Mouse (Mus musculus): ENCODE measurements around the gene Aldh8a1. TPM values are rescaled to one million over a fixed set of nuclear protein-coding genes. Genes with fewer than 3 reads are reported as not detected.

The Aldh8a1 gene
- polyA plus RNA-seq, 1 experiment from 2014 or later = 111 TPM

DNA sequence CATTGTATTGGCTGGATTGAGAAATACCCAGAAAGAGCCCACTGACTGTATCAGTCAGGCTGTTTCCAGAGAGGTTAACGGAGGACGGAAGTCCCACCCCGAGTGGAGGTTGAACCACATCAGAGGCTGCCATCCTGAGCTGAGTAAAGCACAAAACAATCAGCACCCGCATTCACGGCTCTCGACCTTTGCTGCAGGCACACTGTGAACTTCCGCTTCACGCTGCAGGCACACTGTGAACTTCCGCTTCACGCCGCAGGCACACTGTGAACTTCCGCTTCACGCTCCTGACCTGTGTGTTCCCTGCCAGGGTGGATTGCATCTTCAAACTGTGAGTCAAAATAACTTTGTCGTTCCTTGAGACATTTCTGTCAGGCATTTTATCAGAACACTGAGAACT is 42.1 kb downstream of the Aldh8a1 start:
- H3K36me3 ChIP-seq (replicated peaks; ENCODE audit: insufficient read depth, low read length) = no peaks in the 10 kb centered on the region
- no peak overlapping the region for H3K9ac ChIP-seq (replicated peaks)
- H3K4me3 ChIP-seq (ENCODE audit: low read depth, low read length) = no peak overlapping the region
- H3K9me3 ChIP-seq (ENCODE audit: low read length) = no peaks in the 10 kb centered on the region
- peak; percentile 56 for ATAC-seq
- no peak for TF ChIP-seq CTCF (IDR thresholded peaks at IDR 0.05; ENCODE audit: low read depth)
- TF ChIP-seq EP300 (IDR thresholded peaks at IDR 0.05; ENCODE audit: low read depth) = peak; percentile 82; the same call in 1 of the 2 replicates
- H3K27ac ChIP-seq (ENCODE audit: low read depth) = 0 out of 2 replicates have a peak overlapping the region, but pooled peaks have one; percentile 8
- H3K27me3 ChIP-seq (ENCODE audit: insufficient read depth, low read length) = no peaks in the 10 kb centered on the region
- 65% methylated on average over 14 of the region's 14 CpGs for WGBS (ENCODE audit: insufficient replicate concordance)
- H3K4me2 ChIP-seq (ENCODE audit: low read depth, low read length) = no peak overlapping the region
- no peaks in the 10 kb centered on the region for H3K4me1 ChIP-seq (ENCODE audit: insufficient read depth)
- peak; percentile 41 for DNase-seq

DNA sequence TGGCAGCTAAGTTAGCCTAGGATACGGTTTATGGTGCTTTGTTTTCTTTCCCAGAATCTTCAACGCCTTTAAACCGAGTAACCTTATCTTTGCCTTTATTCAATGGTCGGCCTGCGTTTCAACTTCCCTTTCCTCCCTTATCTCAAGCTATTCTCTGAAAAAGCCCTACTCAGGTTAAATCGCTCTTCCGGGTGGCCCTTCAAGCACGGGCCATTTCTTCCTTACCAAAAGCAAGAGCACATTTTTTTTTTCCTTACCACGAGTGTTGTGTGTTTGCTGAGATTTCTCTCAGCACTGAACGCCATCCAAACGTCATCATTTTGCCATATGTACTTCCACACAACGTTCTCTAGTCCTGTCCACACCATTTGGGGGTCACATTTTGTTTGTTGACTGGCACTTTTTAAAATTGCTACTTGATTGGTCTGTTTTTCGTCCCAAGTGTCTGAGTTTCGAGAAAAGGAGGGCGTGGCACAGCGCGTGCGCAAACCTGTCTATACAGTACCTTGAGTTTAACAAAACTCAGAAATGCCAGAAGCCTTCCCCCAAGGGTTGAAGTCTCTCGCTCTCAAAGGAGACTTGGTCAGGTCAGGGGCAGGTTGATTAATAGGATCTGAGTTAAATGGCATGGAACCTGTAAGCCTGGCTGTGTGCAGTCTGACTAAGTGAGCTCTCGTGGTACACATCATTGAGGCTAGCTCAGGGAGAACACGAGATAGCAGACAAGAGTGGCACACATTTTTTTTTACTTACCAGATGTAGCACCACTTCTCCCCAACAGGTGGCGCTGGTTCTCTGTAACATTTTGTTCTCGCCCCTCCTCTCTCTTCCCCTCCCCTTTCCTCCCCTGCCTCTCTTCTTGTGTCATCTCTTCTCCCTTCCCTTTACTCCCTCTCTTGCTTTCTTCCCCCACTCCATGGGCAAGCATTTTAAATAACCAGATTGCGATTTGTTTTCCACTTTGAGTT is 43.6 kb downstream of the Aldh8a1 start:
- 0 out of 2 replicates have a peak overlapping the region, but pooled peaks have one; percentile 16 for H3K27ac ChIP-seq (ENCODE audit: low read depth)
- 38% methylated on average over 24 of the region's 24 CpGs for WGBS (ENCODE audit: insufficient replicate concordance)
- no peak overlapping the region for H3K9ac ChIP-seq (replicated peaks)
- ATAC-seq (peak; percentile 51), DNase-seq (peak; percentile 76)
- no peaks in the 10 kb centered on the region for H3K27me3 ChIP-seq (ENCODE audit: insufficient read depth, low read length)
- H3K9me3 ChIP-seq (ENCODE audit: low read length) = no peaks in the 10 kb centered on the region
- H3K4me3 ChIP-seq (ENCODE audit: low read depth, low read length) = no peak overlapping the region
- H3K4me1 ChIP-seq (ENCODE audit: insufficient read depth) = 0 out of 2 replicates have a peak, but pooled peaks cover 3% of the 10 kb centered on the region
- TF ChIP-seq EP300 (IDR thresholded peaks at IDR 0.05; ENCODE audit: low read depth) (peak; percentile 72), CTCF (IDR thresholded peaks at IDR 0.05; ENCODE audit: low read depth) (peak; percentile 82)
- H3K4me2 ChIP-seq (ENCODE audit: low read depth, low read length) = no peak overlapping the region
- no peaks in the 10 kb centered on the region for H3K36me3 ChIP-seq (replicated peaks; ENCODE audit: insufficient read depth, low read length)

DNA sequence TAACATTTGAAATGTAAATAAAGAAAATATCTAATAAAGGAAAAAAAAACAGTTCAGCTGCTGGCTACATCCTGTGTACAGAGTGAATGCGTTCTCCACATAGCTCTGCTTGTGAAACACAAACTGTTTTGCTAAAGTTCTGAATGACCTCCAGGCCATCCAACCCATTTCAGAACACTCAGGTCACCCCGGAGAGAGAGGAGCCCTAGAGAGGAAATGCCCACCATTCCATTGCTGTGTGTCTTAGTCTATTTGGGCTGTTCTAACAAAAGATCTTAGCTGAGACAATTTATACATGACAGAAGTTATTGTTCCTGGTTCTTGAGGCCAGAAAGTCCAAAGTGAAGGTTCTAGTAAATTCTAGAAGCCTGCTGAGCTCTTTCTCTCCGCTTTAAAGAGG is 49.4 kb downstream of the Aldh8a1 start:
- DNase-seq = no peak
- WGBS (ENCODE audit: insufficient replicate concordance) = 49% methylated on average over 3 of the region's 3 CpGs
- peak overlapping the region; percentile 71 for H3K27ac ChIP-seq (ENCODE audit: low read depth)
- peak; percentile 87 for ATAC-seq
- H3K27me3 ChIP-seq (ENCODE audit: insufficient read depth, low read length) = no peaks in the 10 kb centered on the region
- no peaks in the 10 kb centered on the region for H3K36me3 ChIP-seq (replicated peaks; ENCODE audit: insufficient read depth, low read length)
- H3K9ac ChIP-seq (replicated peaks) = no peak overlapping the region
- H3K4me2 ChIP-seq (ENCODE audit: low read depth, low read length) = no peak overlapping the region
- peaks cover 6% of the 10 kb centered on the region; the same call in 1 of the 2 replicates for H3K4me1 ChIP-seq (ENCODE audit: insufficient read depth)
- no peak overlapping the region for H3K4me3 ChIP-seq (ENCODE audit: low read depth, low read length)
- no peak for TF ChIP-seq EP300 (IDR thresholded peaks at IDR 0.05; ENCODE audit: low read depth)
- no peak for TF ChIP-seq CTCF (IDR thresholded peaks at IDR 0.05; ENCODE audit: low read depth)
- H3K9me3 ChIP-seq (ENCODE audit: low read length) = no peaks in the 10 kb centered on the region

DNA sequence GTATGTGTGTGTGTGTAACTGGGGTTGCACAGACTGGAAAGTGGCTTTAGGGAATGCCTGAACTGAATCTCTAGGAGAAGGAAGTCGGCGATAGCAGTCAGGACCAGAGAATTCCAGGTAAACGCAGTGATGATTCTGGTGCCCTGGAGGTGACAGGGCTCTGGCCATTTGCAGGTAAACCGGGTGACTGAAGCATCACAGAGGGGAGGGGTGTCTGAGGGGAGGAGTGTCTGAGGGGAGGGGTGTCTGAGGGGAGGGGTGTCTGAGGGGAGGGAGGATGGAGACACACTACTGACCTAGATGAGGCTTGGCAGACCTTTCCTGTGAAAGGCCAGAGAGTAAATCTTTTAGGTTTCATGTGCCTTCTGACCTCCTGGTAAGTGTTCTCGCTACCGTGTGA is 50.9 kb downstream of the Aldh8a1 start:
- Histone ChIP-seq H3K36me3 (replicated peaks; ENCODE audit: insufficient read depth, low read length) (no peaks in the 10 kb centered on the region), H3K27ac (ENCODE audit: low read depth) (0 out of 2 replicates have a peak overlapping the region, but pooled peaks have one; percentile 22), H3K4me2 (ENCODE audit: low read depth, low read length) (no peak overlapping the region), H3K4me3 (ENCODE audit: low read depth, low read length) (no peak overlapping the region), H3K27me3 (ENCODE audit: insufficient read depth, low read length) (no peaks in the 10 kb centered on the region), H3K9me3 (ENCODE audit: low read length) (no peaks in the 10 kb centered on the region), H3K4me1 (ENCODE audit: insufficient read depth) (peaks cover 6% of the 10 kb centered on the region; the same call in 1 of the 2 replicates), H3K9ac (replicated peaks) (no peak overlapping the region)
- 64% methylated on average over 6 of the region's 6 CpGs for WGBS (ENCODE audit: insufficient replicate concordance)
- ATAC-seq (peak; percentile 61), DNase-seq (no peak)
- TF ChIP-seq CTCF (IDR thresholded peaks at IDR 0.05; ENCODE audit: low read depth) (no peak), EP300 (IDR thresholded peaks at IDR 0.05; ENCODE audit: low read depth) (no peak)

DNA sequence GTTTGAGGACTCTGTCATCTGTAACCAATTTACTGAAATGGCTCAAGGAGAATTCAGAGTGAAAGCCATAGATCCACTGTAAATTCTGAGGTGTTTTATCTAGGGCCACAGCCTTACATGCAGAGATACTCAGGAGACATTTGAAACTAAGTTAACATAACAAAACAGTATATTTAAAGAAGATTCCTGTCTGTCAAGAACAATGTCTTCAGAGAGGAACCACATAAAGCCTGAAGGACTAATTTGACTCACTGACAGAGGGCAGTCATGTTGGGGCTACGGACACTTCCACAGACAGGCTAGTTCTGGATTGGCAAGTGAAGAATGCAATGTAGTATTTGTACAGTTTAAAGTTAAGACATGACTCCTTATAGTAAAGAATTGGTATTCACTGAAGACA is 62.2 kb downstream of the Aldh8a1 start:
- DNase-seq (no peak), ATAC-seq (no peak)
- Histone ChIP-seq H3K36me3 (replicated peaks; ENCODE audit: insufficient read depth, low read length) (no peaks in the 10 kb centered on the region), H3K27ac (ENCODE audit: low read depth) (no peak overlapping the region), H3K9me3 (ENCODE audit: low read length) (no peaks in the 10 kb centered on the region), H3K9ac (replicated peaks) (no peak overlapping the region), H3K27me3 (ENCODE audit: insufficient read depth, low read length) (no peaks in the 10 kb centered on the region), H3K4me3 (ENCODE audit: low read depth, low read length) (no peak overlapping the region), H3K4me2 (ENCODE audit: low read depth, low read length) (no peak overlapping the region), H3K4me1 (ENCODE audit: insufficient read depth) (peaks cover 14% of the 10 kb centered on the region)
- TF ChIP-seq CTCF (IDR thresholded peaks at IDR 0.05; ENCODE audit: low read depth) = no peak
- TF ChIP-seq EP300 (IDR thresholded peaks at IDR 0.05; ENCODE audit: low read depth) = no peak
- 84% methylated on average over 1 of the region's 1 CpGs for WGBS (ENCODE audit: insufficient replicate concordance)

DNA sequence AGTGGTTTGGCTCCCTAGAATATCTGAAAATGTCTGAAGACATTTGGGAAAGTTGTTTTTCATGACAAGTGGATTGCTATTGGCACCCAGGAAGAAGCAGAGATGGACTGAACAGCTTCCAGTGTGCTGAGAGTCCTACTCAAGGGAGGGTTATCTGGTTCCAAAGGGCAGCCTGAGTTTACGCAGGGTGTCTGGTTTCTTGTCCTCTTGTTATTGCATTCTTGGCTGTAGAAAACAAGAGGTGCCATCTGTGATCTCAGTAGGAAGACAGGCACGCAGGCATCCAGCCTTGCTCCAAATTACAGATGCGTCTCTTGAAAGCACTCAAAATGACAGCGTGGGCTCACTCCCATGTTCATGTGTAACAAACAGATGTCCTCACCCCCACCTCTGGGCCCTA is 63.9 kb downstream of the Aldh8a1 start:
- H3K9me3 ChIP-seq (ENCODE audit: low read length) = no peaks in the 10 kb centered on the region
- 39% methylated on average over 4 of the region's 4 CpGs for WGBS (ENCODE audit: insufficient replicate concordance)
- DNase-seq = no peak
- no peaks in the 10 kb centered on the region for H3K36me3 ChIP-seq (replicated peaks; ENCODE audit: insufficient read depth, low read length)
- peaks cover 14% of the 10 kb centered on the region for H3K4me1 ChIP-seq (ENCODE audit: insufficient read depth)
- TF ChIP-seq CTCF (IDR thresholded peaks at IDR 0.05; ENCODE audit: low read depth) (no peak), EP300 (IDR thresholded peaks at IDR 0.05; ENCODE audit: low read depth) (no peak)
- H3K27me3 ChIP-seq (ENCODE audit: insufficient read depth, low read length) = no peaks in the 10 kb centered on the region
- no peak for ATAC-seq
- H3K4me2 ChIP-seq (ENCODE audit: low read depth, low read length) = no peak overlapping the region
- H3K9ac ChIP-seq (replicated peaks) = no peak overlapping the region
- peak overlapping the region; percentile 94 for H3K27ac ChIP-seq (ENCODE audit: low read depth)
- no peak overlapping the region for H3K4me3 ChIP-seq (ENCODE audit: low read depth, low read length)
